Mouse (Mus musculus): ENCODE data around the gene Susd3. TPM values are rescaled to one million over a fixed set of nuclear protein-coding genes. Genes with fewer than 3 reads are reported as not detected.

Gene Susd3
- polyA plus RNA-seq, 1 experiment from 2014 or later = 2.5 TPM

GRCm38 (mm10) chr13:49247740-49248466 is 603 bp downstream of the Susd3 start:
- peak; percentile 72 for DNase-seq
- Histone ChIP-seq H3K36me3 (replicated peaks; ENCODE audit: insufficient read depth, low read length) (no peaks in the 10 kb centered on the region), H3K4me3 (ENCODE audit: low read depth, low read length) (peak overlapping the region; percentile 49), H3K27me3 (ENCODE audit: insufficient read depth, low read length) (peaks cover 23% of the 10 kb centered on the region), H3K9me3 (ENCODE audit: low read length) (no peaks in the 10 kb centered on the region), H3K27ac (ENCODE audit: low read depth) (no peak overlapping the region), H3K4me1 (ENCODE audit: insufficient read depth) (peaks cover 26% of the 10 kb centered on the region), H3K9ac (replicated peaks) (peak overlapping the region; percentile 59), H3K4me2 (ENCODE audit: low read depth, low read length) (peak overlapping the region; percentile 88)
- ATAC-seq = peak; percentile 66
- TF ChIP-seq EP300 (IDR thresholded peaks at IDR 0.05; ENCODE audit: low read depth) (no peak), CTCF (IDR thresholded peaks at IDR 0.05; ENCODE audit: low read depth) (no peak)
- under 1% methylated on average over 57 of the region's 58 CpGs for WGBS (ENCODE audit: insufficient replicate concordance)

GRCm38 (mm10) chr13:49247232-49247739 is 1.2 kb downstream of the Susd3 start:
- Histone ChIP-seq H3K9me3 (ENCODE audit: low read length) (no peaks in the 10 kb centered on the region), H3K27me3 (ENCODE audit: insufficient read depth, low read length) (peaks cover 23% of the 10 kb centered on the region), H3K4me2 (ENCODE audit: low read depth, low read length) (peak overlapping the region; percentile 88), H3K36me3 (replicated peaks; ENCODE audit: insufficient read depth, low read length) (no peaks in the 10 kb centered on the region), H3K4me3 (ENCODE audit: low read depth, low read length) (peak overlapping the region; percentile 49), H3K9ac (replicated peaks) (peak overlapping the region; percentile 59), H3K27ac (ENCODE audit: low read depth) (no peak overlapping the region), H3K4me1 (ENCODE audit: insufficient read depth) (peaks cover 29% of the 10 kb centered on the region)
- ATAC-seq = no peak
- TF ChIP-seq CTCF (IDR thresholded peaks at IDR 0.05; ENCODE audit: low read depth) (no peak), EP300 (IDR thresholded peaks at IDR 0.05; ENCODE audit: low read depth) (no peak)
- WGBS (ENCODE audit: insufficient replicate concordance) = 18% methylated on average over 12 of the region's 12 CpGs
- no peak for DNase-seq

GRCm38 (mm10) chr13:49246626-49247025 is 1.9 kb downstream of the Susd3 start:
- Histone ChIP-seq H3K36me3 (replicated peaks; ENCODE audit: insufficient read depth, low read length) (no peaks in the 10 kb centered on the region), H3K4me2 (ENCODE audit: low read depth, low read length) (0 out of 2 replicates have a peak overlapping the region, but pooled peaks have one; percentile 88), H3K4me3 (ENCODE audit: low read depth, low read length) (no peak overlapping the region), H3K27ac (ENCODE audit: low read depth) (no peak overlapping the region), H3K4me1 (ENCODE audit: insufficient read depth) (peaks cover 30% of the 10 kb centered on the region), H3K9ac (replicated peaks) (no peak overlapping the region), H3K27me3 (ENCODE audit: insufficient read depth, low read length) (peaks cover 23% of the 10 kb centered on the region), H3K9me3 (ENCODE audit: low read length) (no peaks in the 10 kb centered on the region)
- 80% methylated on average over 2 of the region's 2 CpGs for WGBS (ENCODE audit: insufficient replicate concordance)
- DNase-seq (no peak), ATAC-seq (no peak)
- no peak for TF ChIP-seq EP300 (IDR thresholded peaks at IDR 0.05; ENCODE audit: low read depth)
- TF ChIP-seq CTCF (IDR thresholded peaks at IDR 0.05; ENCODE audit: low read depth) = no peak

GRCm38 (mm10) chr13:49246011-49246410 is 2.5 kb downstream of the Susd3 start:
- Histone ChIP-seq H3K4me2 (ENCODE audit: low read depth, low read length) (no peak overlapping the region), H3K27ac (ENCODE audit: low read depth) (no peak overlapping the region), H3K4me1 (ENCODE audit: insufficient read depth) (peaks cover 32% of the 10 kb centered on the region), H3K27me3 (ENCODE audit: insufficient read depth, low read length) (peaks cover 23% of the 10 kb centered on the region), H3K9me3 (ENCODE audit: low read length) (no peaks in the 10 kb centered on the region), H3K36me3 (replicated peaks; ENCODE audit: insufficient read depth, low read length) (no peaks in the 10 kb centered on the region), H3K4me3 (ENCODE audit: low read depth, low read length) (no peak overlapping the region), H3K9ac (replicated peaks) (no peak overlapping the region)
- 58% methylated on average over 3 of the region's 3 CpGs for WGBS (ENCODE audit: insufficient replicate concordance)
- no peak for TF ChIP-seq CTCF (IDR thresholded peaks at IDR 0.05; ENCODE audit: low read depth)
- TF ChIP-seq EP300 (IDR thresholded peaks at IDR 0.05; ENCODE audit: low read depth) = no peak
- ATAC-seq (no peak), DNase-seq (no peak)

- Histone ChIP-seq H3K9me3 (ENCODE audit: low read length) (no peaks in the 10 kb centered on the region), H3K4me1 (ENCODE audit: insufficient read depth) (peaks cover 33% of the 10 kb centered on the region), H3K27me3 (ENCODE audit: insufficient read depth, low read length) (peaks cover 23% of the 10 kb centered on the region), H3K4me2 (ENCODE audit: low read depth, low read length) (no peak overlapping the region), H3K36me3 (replicated peaks; ENCODE audit: insufficient read depth, low read length) (no peaks in the 10 kb centered on the region), H3K9ac (replicated peaks) (no peak overlapping the region), H3K27ac (ENCODE audit: low read depth) (no peak overlapping the region), H3K4me3 (ENCODE audit: low read depth, low read length) (no peak overlapping the region)
- 63% methylated on average over 4 of the region's 4 CpGs for WGBS (ENCODE audit: insufficient replicate concordance)
- TF ChIP-seq CTCF (IDR thresholded peaks at IDR 0.05; ENCODE audit: low read depth) (no peak), EP300 (IDR thresholded peaks at IDR 0.05; ENCODE audit: low read depth) (no peak)
- no peak for ATAC-seq
- no peak for DNase-seq
These were observed 3.3 kb downstream of the Susd3 start for GRCm38 (mm10) chr13:49245251-49245650.

DNA sequence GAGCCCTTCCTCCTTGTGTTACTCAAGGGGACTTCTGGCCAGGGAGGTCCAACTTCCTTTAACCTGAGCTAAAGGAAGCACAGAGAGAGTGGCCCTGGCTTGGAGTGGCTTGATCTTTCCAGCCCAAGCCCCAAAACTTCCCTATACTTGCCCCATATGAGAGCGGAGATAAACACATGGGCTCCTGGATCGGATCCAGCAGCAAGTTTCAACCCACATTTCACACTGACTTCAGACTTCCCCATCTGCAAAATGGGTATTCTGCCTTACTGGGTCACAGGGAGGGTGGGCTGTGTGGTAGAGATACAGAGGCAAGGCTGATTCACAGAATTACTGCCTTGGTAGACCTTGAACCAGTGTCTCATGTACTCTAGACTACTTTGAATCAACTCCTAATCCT is 5.0 kb downstream of the Susd3 start:
- Histone ChIP-seq H3K4me3 (ENCODE audit: low read depth, low read length) (no peak overlapping the region), H3K4me2 (ENCODE audit: low read depth, low read length) (no peak overlapping the region), H3K9me3 (ENCODE audit: low read length) (no peaks in the 10 kb centered on the region), H3K27ac (ENCODE audit: low read depth) (peak overlapping the region; percentile 95), H3K4me1 (ENCODE audit: insufficient read depth) (peaks cover 35% of the 10 kb centered on the region), H3K36me3 (replicated peaks; ENCODE audit: insufficient read depth, low read length) (no peaks in the 10 kb centered on the region), H3K9ac (replicated peaks) (no peak overlapping the region), H3K27me3 (ENCODE audit: insufficient read depth, low read length) (peaks cover 22% of the 10 kb centered on the region)
- no peak for TF ChIP-seq EP300 (IDR thresholded peaks at IDR 0.05; ENCODE audit: low read depth)
- TF ChIP-seq CTCF (IDR thresholded peaks at IDR 0.05; ENCODE audit: low read depth) = no peak
- WGBS (ENCODE audit: insufficient replicate concordance) = 41% methylated on average over 2 of the region's 2 CpGs
- ATAC-seq (no peak), DNase-seq (no peak)

Measured in liver, postnatal 0 days (tissue).